ENCODE assay signal across 8 mouse cellular contexts in the genomic region with DNA sequence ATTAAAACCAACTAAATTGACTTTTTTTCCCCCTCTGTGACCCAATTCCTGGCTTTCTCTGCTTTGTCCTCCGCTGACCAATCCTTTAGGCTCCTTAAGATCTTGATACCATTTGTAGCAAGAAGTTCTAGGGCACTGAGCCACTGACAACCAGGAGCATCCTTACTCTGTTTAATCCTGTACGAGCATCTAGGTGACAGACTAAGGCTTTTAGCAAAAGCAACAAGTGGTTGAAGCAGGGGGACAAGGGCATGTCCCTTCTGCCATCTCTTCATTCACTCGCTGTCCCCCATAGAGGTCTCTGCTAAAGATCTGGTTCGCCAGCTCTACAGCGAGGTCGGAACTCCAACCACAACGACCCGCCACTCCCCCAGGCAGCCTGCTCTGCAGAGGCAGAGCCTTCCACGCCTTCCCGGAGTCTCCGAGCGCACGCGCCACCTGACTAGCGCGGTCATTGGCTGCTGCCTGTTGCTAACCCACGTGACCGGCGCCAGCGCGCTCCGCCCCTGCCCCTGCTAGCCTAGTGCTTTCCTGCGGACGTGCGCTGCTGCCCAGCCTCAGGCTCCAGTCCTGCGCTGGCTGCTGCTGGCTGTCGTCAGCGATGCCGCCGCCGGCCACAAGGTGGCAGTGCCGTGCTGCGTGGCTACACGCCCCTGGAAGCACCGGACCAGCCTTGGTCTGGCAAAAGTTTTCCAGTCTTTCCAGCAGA.
DNase-seq lines count a peak whose midpoint lies in the region; ATAC-seq and TF ChIP-seq lines count a peak whose summit lies in the region.

No protein-coding gene starts in this region.

- H3K27ac ChIP-seq in bone marrow, adult 2 months (ENCODE audit: control insufficient read depth, insufficient read depth, low read depth, low read length, poor library complexity): no peak overlapping the region
- H3K27ac ChIP-seq in embryonic facial prominence, embryonic 15.5 days (replicated peaks): peak overlapping the region; percentile 70
- H3K27ac ChIP-seq in kidney, embryonic 14.5 days (ENCODE audit: low read depth, low read length): peak overlapping the region; percentile 71; the same call in 1 of the 2 replicates
- peak overlapping the region; percentile 63 for H3K27ac ChIP-seq in limb, embryonic 15.5 days

- no peaks in the 10 kb centered on the region for H3K36me3 ChIP-seq in embryonic facial prominence, embryonic 15.5 days
- no peaks in the 10 kb centered on the region for H3K36me3 ChIP-seq in kidney, embryonic 14.5 days (ENCODE audit: control insufficient read depth, insufficient read depth, low read length)
- no peaks in the 10 kb centered on the region for H3K36me3 ChIP-seq in limb, embryonic 15.5 days

- no peaks in the 10 kb centered on the region for H3K9me3 ChIP-seq in embryonic facial prominence, embryonic 15.5 days (replicated peaks)
- H3K9me3 ChIP-seq in kidney, embryonic 14.5 days (ENCODE audit: control insufficient read depth, low read length): no peaks in the 10 kb centered on the region
- H3K9me3 ChIP-seq in limb, embryonic 15.5 days: no peaks in the 10 kb centered on the region

- 2% methylated on average over 35 of the region's 35 CpGs for WGBS in bone marrow, adult 2 months
- WGBS in embryonic facial prominence, embryonic 15.5 days: 2% methylated on average over 35 of the region's 35 CpGs
- 1% methylated on average over 35 of the region's 35 CpGs for WGBS in kidney, embryonic 14.5 days
- WGBS in limb, embryonic 15.5 days: 2% methylated on average over 35 of the region's 35 CpGs

- H3K9ac ChIP-seq in embryonic facial prominence, embryonic 15.5 days: 0 out of 2 replicates have a peak overlapping the region, but pooled peaks have one; percentile 7
- peak overlapping the region; percentile 53; the same call in 1 of the 2 replicates for H3K9ac ChIP-seq in kidney, embryonic 14.5 days (ENCODE audit: low read depth, low read length)
- H3K9ac ChIP-seq in limb, embryonic 15.5 days: peak overlapping the region; percentile 39; the same call in 1 of the 2 replicates

- peak; percentile 100 for ATAC-seq in embryonic facial prominence, embryonic 15.5 days (ENCODE audit: insufficient number of reproducible peaks, low FRiP score, low TSS enrichment, low read depth)
- peak; percentile 99 for ATAC-seq in kidney, embryonic 14.5 days (ENCODE audit: low FRiP score, low TSS enrichment)
- peak; percentile 98 for ATAC-seq in limb, embryonic 15.5 days (ENCODE audit: insufficient number of reproducible peaks, low FRiP score, low TSS enrichment, low read depth)

- no peaks in the 10 kb centered on the region for H3K4me1 ChIP-seq in bone marrow, adult 2 months (ENCODE audit: control insufficient read depth, insufficient read depth, low read length)
- peaks cover 26% of the 10 kb centered on the region for H3K4me1 ChIP-seq in embryonic facial prominence, embryonic 15.5 days
- H3K4me1 ChIP-seq in kidney, embryonic 14.5 days (ENCODE audit: control insufficient read depth, insufficient read depth, low read length): peaks cover 21% of the 10 kb centered on the region
- H3K4me1 ChIP-seq in limb, embryonic 15.5 days: peaks cover 35% of the 10 kb centered on the region

- peak; percentile 62; the same call in 1 of the 2 replicates for TF ChIP-seq POLR2A in bone marrow, adult 2 months (IDR thresholded peaks at IDR 0.05; ENCODE audit: borderline replicate concordance, control insufficient read depth, low read depth, low read length)

- H3K27me3 ChIP-seq in embryonic facial prominence, embryonic 15.5 days: no peaks in the 10 kb centered on the region
- H3K27me3 ChIP-seq in kidney, embryonic 14.5 days (ENCODE audit: control insufficient read depth, insufficient read depth, low read length): no peaks in the 10 kb centered on the region
- no peaks in the 10 kb centered on the region for H3K27me3 ChIP-seq in limb, embryonic 15.5 days

- peak; percentile 98 for DNase-seq in 416B (ENCODE audit: low read depth)
- peak; percentile 99 for DNase-seq in heart, adult 9 months (ENCODE audit: low spot score in 2 of 2)
- DNase-seq in monocyte, adult 2 months (ENCODE audit: low read depth in 1 of 2, low spot score in 2 of 2): peak; percentile 89 to 91
- DNase-seq in spleen, postnatal 36 days (ENCODE audit: low spot score in 2 of 2): peak; percentile 96 to 98

- H3K4me2 ChIP-seq in embryonic facial prominence, embryonic 15.5 days (replicated peaks): peak overlapping the region; percentile 68
- H3K4me2 ChIP-seq in kidney, embryonic 14.5 days (replicated peaks; ENCODE audit: low read depth, low read length): peak overlapping the region; percentile 47
- peak overlapping the region; percentile 66 for H3K4me2 ChIP-seq in limb, embryonic 15.5 days

- H3K4me3 ChIP-seq in bone marrow, adult 2 months (replicated peaks; ENCODE audit: control insufficient read depth, low read depth, low read length): peak overlapping the region; percentile 21
- peak overlapping the region; percentile 42 for H3K4me3 ChIP-seq in embryonic facial prominence, embryonic 15.5 days (replicated peaks)
- H3K4me3 ChIP-seq in kidney, embryonic 14.5 days (ENCODE audit: low read length): peak overlapping the region; percentile 20
- peak overlapping the region; percentile 37 for H3K4me3 ChIP-seq in limb, embryonic 15.5 days

- peak; percentile 95 for TF ChIP-seq CTCF in bone marrow, adult 2 months (IDR thresholded peaks at IDR 0.05; ENCODE audit: control insufficient read depth, insufficient read depth, low read length)
